Mouse (Mus musculus): ENCODE results near the gene Ldb1. TPM values are rescaled to one million over a fixed set of nuclear protein-coding genes. Genes with fewer than 3 reads are reported as not detected.

The Ldb1 gene
- 10 to 100 TPM; 14.1 to 18.1 TPM for total RNA-seq (2021)
- long read RNA-seq, experiment 1, partial matches to known transcripts = 2 of 4 reads
- long read RNA-seq, experiment 1, other reads (novel, unspliced or antisense) = 1 of 4 reads
- long read RNA-seq, experiment 2, partial matches to known transcripts = 4 of 8 reads
- long read RNA-seq, experiment 2, other reads (novel, unspliced or antisense) = 0 of 8 reads

GRCm38 (mm10) chr19:46044993-46045695, at the start of gene Ldb1:
Ldb1 (minus strand) TSS chr19:46045214.
- intact Hi-C loops (cut with DNase I) = no loop called here
- peak; percentile 79 for DNase-seq

DNA sequence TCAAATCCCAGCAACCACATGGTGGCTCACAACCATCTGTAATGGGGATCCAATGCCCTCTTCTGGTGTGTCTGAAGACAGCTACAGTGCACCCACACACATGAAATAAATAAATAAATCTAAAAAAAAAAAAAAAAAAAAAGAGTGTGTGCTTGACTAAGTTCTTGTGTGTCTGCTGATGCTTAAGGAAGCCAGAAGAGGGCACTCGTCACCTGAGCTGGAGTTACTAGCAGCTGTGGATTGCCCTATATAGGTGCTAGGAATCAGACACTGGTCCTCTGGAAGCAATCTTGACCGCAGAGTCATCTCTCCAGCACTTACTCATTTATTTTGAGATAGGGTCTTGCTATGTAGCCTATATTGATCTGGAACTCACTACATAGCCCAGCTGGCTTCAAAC, 49.1 kb upstream of the Ldb1 start:
- no peak for DNase-seq
- intact Hi-C loops (cut with DNase I) = no loop called here

DNA sequence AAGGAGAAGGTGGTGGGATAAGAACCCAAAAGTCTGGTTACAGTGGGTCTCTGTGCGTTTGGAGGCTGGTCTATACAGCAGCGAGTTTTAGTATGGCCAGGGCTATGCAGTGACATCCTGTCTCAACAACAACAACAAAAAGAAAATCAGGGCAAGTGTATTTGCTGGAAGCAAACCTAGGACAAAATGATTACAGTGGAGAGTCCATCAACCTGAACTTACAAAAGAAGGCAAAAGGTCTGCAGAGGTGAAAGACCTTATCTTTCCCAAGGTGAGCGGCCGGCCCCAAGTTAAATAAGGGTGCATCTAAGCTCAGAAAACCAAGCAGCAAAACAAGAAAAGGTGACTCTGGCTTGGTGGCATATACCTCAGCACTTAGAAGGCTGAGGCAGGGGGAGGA, 46.6 kb upstream of the Ldb1 start:
- intact Hi-C loops (cut with DNase I) = no loop called here
- no peak for DNase-seq

DNA sequence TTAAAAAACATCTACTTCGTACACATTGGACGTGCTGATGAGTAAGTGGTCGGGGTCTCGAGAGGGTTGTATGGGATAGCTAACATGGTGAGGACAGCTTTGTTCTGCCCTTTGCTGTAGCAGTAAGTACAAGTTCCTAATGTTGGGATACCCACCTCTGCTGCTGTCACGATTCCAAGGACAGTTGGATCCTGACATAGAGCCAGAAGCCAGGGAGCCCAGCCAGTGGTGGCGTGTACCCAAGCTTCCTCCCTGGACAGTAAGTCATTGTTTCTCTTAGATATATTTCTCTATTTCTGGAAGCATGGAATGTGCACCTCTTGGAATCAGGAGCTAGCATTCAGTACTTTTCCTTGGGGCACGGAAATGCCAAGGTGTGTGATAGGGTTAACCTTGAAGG, 42.9 kb upstream of the Ldb1 start:
- intact Hi-C loops (cut with DNase I) = loop anchor here (2.0 to 5.0 kb wide), 2 partner anchors 167 to 219 kb away; no protein-coding TSS in a partner anchor

DNA sequence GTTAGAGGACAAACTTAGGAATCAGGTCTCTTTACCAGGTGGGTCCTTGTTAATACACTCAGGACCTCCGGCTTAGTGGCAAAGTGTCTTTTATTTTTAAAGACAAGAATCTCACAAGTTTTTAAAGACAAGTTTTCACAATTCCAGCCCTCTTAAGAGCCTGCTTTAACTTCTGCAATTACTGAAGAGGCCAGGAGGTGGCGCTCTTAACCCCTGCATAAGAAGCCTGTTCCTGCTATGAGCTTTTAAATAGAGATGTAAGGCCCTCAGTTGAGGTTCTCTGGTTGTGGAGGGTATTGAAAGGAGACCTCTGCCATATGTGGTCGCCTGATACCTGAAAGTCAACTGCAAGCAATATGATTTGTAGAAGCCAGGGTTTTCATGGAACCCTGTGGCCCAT, 41.3 kb upstream of the Ldb1 start:
- DNase-seq = no peak
- intact Hi-C loops (cut with DNase I) = loop anchor here (2.0 to 5.0 kb wide), 2 partner anchors 168 to 221 kb away; no protein-coding TSS in a partner anchor

More for the DNA sequence above, 42.9 kb upstream of the Ldb1 start:
- DNase-seq = peak in 1 of 2 experiments; percentile 40

DNA sequence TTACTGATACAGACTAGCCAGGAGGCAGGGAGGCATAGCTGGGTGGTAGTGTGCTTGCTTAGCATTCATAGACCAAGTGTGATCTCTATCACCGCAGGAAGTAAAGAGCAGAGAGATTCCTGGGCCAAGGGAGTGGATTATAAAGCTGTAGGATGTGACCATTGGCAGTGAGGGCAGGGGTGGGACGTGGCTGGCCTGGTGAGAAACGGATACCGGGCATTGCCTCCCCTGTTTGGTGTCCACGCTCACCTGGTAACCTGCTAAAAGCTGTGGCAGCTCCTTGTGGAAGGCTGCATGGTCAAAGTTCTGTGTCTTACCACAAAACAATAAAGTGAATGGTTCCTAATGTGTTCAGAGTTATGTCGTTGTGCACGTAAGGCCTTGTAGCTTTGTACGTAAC, 40.2 kb upstream of the Ldb1 start:
- no peak for DNase-seq
- intact Hi-C loops (cut with DNase I) = loop anchor here (5.0 kb wide), 1 partner anchor 222 kb away; no protein-coding TSS in a partner anchor

DNA sequence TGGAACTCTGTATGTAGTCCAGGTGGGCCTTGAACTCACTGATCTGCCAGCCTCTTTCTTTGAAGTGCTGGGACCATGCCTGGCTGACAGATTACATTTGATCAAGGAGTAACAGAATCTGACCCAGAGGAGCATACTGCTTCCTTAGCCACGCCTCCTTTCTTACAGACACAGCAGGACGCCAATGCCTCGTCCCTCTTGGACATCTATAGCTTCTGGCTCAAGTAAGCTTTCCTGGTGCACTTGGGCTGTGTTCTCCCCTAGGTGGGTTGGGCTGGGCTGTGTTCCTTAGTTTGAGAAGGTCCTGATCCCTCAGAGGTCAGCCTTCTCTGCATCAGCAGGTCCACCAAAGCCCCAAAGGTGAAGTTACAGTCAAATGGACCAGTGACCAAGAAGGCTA, 33.5 kb upstream of the Ldb1 start:
- intact Hi-C loops (cut with DNase I) = no loop called here
- DNase-seq = no peak

GRCm38 (mm10) chr19:46075616-46076607, 30.9 kb upstream of the Ldb1 start, which contains the start of gene Nolc1:
Nolc1 (plus strand) TSS chr19:46075863.
- peak; percentile 97 to 99 for DNase-seq
- intact Hi-C loops (cut with DNase I) = no loop called here

DNA sequence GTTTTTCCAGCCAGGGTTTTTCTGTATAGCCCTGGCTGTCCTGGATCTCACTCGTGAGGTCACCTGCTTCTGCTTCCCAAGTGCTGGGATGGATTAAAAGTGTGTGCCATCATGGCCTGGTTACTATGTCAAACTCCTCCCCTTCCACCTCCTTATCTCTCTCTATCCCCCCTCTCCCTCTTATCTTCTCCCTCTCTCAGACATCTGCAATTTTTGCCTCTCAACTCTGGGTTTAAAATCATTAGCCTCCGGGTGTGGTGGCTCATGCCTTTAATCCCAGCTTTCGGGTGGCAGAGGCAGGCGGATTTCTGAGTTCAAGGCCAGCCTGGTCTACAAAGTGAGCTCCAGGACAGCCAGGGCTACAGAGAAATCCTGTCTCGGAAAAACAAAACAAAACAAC, 29.3 kb upstream of the Ldb1 start:
- no peak for DNase-seq
- intact Hi-C loops (cut with DNase I) = no loop called here

- no peak for DNase-seq
- intact Hi-C loops (cut with DNase I) = no loop called here
Observed at GRCm38 (mm10) chr19:46073285-46073684, 28.3 kb upstream of the Ldb1 start.

DNA sequence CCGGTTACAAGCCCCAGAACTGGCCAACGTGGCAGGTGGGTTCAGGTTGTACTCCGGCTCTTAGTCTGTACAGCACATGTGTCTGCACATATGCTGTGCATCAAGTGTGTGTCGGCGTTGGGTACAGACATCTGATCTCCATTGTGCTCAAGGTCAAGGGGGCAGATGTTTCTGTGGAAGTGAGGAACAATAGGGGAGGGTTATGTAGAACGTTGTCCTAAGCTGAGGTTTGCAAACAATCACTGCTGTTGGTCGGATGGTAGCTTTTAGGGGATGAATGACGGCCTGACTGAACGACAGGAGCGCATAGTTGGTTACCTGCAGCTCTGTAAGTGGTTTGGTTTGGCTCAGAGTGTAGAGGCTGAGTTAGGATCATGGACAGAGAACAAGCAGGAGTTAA, 23.0 kb upstream of the Ldb1 start:
- intact Hi-C loops (cut with DNase I) = no loop called here
- DNase-seq = no peak

DNA sequence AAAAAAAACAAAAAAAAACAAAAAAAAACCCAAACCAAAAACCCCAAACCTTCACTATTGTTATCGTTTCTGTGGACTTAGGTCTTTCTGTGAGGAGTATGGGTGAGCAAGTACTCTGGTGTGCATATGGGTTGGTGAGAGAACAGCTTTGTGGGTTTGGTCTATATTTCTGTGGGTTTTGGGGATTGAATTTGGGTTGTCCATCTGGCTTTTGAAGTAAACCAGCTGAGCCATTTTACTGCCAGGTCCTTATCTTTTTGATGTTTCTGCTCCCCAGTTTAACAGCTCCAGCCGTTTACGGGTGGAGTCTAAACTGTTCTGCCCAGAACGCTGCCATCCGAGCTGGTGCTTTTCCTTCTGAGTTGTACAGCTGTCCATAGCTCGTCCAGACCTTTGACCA, 15.8 kb upstream of the Ldb1 start:
- intact Hi-C loops (cut with DNase I) = no loop called here
- no peak for DNase-seq

GRCm38 (mm10) chr19:46058466-46058865, 13.5 kb upstream of the Ldb1 start:
- DNase-seq = no peak
- intact Hi-C loops (cut with DNase I) = no loop called here

- intact Hi-C loops (cut with DNase I) = no loop called here
- peak; percentile 70 to 78 for DNase-seq
Observed at GRCm38 (mm10) chr19:46056947-46057607, 12.1 kb upstream of the Ldb1 start.

GRCm38 (mm10) chr19:46056388-46056946, 11.5 kb upstream of the Ldb1 start:
- intact Hi-C loops (cut with DNase I) = no loop called here
- DNase-seq = peak; percentile 85 to 87

- DNase-seq = no peak
Observed at GRCm38 (mm10) chr19:46055752-46056387, 10.9 kb upstream of the Ldb1 start.

DNA sequence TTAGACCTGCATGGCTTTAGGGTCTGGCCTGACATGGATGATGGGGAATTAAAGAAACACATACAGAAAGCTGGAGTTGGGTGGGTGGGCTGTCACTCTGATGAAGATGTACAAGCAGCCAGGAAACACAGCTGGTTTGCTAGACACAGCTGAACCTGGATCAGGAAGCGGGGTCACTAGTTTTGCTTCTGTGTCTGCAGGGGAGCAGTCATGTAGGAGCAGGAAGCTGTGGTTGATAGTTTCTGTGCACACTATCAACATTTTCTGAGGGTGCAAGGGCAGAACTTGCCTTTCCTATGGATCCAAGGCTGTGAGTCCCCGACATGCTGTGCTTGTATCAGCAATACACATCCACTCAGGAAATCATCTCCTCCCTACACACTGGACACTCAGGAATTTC, 5.4 kb upstream of the Ldb1 start:
- DNase-seq = no peak

More at GRCm38 (mm10) chr19:46055752-46056387, 10.9 kb upstream of the Ldb1 start:
- intact Hi-C loops (cut with DNase I) = no loop called here

DNA sequence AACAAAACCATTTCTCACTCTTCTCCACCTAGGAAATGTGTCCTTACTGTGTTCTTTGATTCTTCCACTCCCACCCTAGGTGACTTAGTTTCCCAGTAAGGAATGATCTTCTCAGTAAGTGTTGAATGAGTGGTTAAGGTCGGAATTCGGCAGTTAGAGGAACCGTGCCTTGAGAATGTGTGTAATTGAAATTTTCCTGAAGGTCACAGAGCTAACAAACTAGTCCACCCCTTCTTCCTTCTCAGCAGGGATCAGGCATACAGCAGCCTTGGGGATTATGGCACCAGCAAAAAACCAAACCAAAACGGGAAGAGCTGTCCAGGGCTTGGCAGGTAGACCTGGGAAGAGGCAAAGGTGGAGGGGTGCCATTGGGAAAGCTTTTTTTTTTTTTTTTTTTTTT, 4.1 kb upstream of the Ldb1 start:
- DNase-seq = no peak
- intact Hi-C loops (cut with DNase I) = no loop called here

More for the DNA sequence above, 5.4 kb upstream of the Ldb1 start:
- intact Hi-C loops (cut with DNase I) = no loop called here

DNA sequence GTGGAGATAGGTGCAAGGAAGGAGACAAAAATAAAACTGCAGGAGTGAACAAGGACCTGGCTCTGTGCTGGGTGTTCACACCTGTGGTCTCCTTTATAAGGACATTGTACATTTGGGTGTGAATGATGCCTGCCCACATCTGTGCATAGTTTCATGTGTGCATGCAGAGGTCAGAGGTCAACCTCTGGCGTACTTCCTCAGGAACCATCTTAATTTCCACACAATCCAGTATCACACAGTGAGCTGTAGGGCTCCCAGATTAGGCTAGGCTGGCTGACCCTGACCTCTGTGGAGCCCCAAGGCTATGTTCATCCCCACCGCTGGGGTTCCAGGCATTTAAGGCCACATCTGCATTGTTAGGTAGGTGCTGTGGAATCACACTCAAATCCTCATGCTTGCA, 2.4 kb upstream of the Ldb1 start:
- no peak for DNase-seq
- intact Hi-C loops (cut with DNase I) = no loop called here

Measured in gastrocnemius, postnatal 36 days (tissue).